In genomic region chr9:110275882-110276281, GRCm38 (mm10) we compare ENCODE assay signal across 11 mouse cellular contexts. TPM values are rescaled to one million over a fixed set of nuclear protein-coding genes. Genes with fewer than 3 reads are reported as not detected.
DNase-seq lines count a peak whose midpoint lies in the region; ATAC-seq and TF ChIP-seq lines count a peak whose summit lies in the region.
"Had no signal": no experiment of that assay in that cellular context is flagged by ENCODE, and none has a peak within 500 bp of the region (broad histone marks: within the 10 kb centered on the region; RNA-seq: fewer than 3 reads in every experiment).

No protein-coding gene starts in this region.

- H3K4me2 ChIP-seq in kidney, embryonic 15.5 days, result no peak overlapping the region
- no peak overlapping the region for H3K4me2 ChIP-seq in stomach, postnatal 0 days (replicated peaks; ENCODE audit: low read depth)

- no peaks in the 10 kb centered on the region for H3K9me3 ChIP-seq in kidney, embryonic 15.5 days (replicated peaks)
- no peaks in the 10 kb centered on the region for H3K9me3 ChIP-seq in ES-E14 (ENCODE audit: control insufficient read depth, insufficient read depth, low read depth, low read length)
- H3K9me3 ChIP-seq in stomach, postnatal 0 days (ENCODE audit: control insufficient read depth, low read length), result no peaks in the 10 kb centered on the region
- H3K9me3 ChIP-seq: megakaryocyte, embryonic 14.5 days had no signal

- H3K9ac ChIP-seq in kidney, embryonic 15.5 days, result no peak overlapping the region
- no peak overlapping the region for H3K9ac ChIP-seq in ES-E14 (ENCODE audit: insufficient read depth, low read depth, low read length, poor library complexity, severe bottlenecking)
- H3K9ac ChIP-seq in stomach, postnatal 0 days (ENCODE audit: low read length), result no peak overlapping the region

- no peak overlapping the region for H3K27ac ChIP-seq in kidney, adult 2 months (ENCODE audit: insufficient read depth, low read depth, low read length)
- no peak overlapping the region for H3K27ac ChIP-seq in kidney, embryonic 15.5 days
- H3K27ac ChIP-seq in ES-E14 (ENCODE audit: insufficient read depth, low read depth, low read length, poor library complexity, severe bottlenecking), result no peak overlapping the region
- H3K27ac ChIP-seq in stomach, postnatal 0 days (replicated peaks), result no peak overlapping the region

- TF ChIP-seq POLR2A in kidney, adult 2 months (IDR thresholded peaks at IDR 0.05; ENCODE audit: low read depth, low read length), result no peak

- 0 out of 2 replicates have a peak, but pooled peaks have one; percentile 0 for TF ChIP-seq CTCF in kidney, adult 2 months (conservative IDR thresholded peaks at IDR 0.05; ENCODE audit: insufficient read depth, insufficient read length, low read depth, low read length)
- peak; percentile 12; the same call in 1 of the 2 replicates for TF ChIP-seq CTCF in stomach, postnatal 0 days (IDR thresholded peaks at IDR 0.05; ENCODE audit: low read depth)

- no peak; the same call in 1 of the 2 replicates for ATAC-seq in kidney, embryonic 15.5 days (replicated peaks; ENCODE audit: low FRiP score)
- no peak for ATAC-seq in stomach, postnatal 0 days (ENCODE audit: low FRiP score, low TSS enrichment)
- ATAC-seq in megakaryocyte, adult 5-6 weeks (ENCODE audit: poor library complexity, severe bottlenecking), result no peak
- ATAC-seq: hindbrain, embryonic 16.5 days had no signal

- in situ Hi-C loops in ES-E14 (cut with MboI; ENCODE audit: low sequenced_read_pairs in 2 of 2, unreplicated experiment in 2 of 2), result no loop called here

- no peaks in the 10 kb centered on the region for H3K36me3 ChIP-seq in kidney, adult 2 months (ENCODE audit: control insufficient read depth, insufficient read depth, low read length)
- H3K36me3 ChIP-seq in kidney, embryonic 15.5 days, result no peaks in the 10 kb centered on the region
- H3K36me3 ChIP-seq in ES-E14 (ENCODE audit: control insufficient read depth, insufficient read depth, low read length, poor library complexity, severe bottlenecking), result no peaks in the 10 kb centered on the region
- H3K36me3 ChIP-seq in stomach, postnatal 0 days (ENCODE audit: control insufficient read depth, insufficient read depth, low read length), result no peaks in the 10 kb centered on the region

- H3K4me1 ChIP-seq in kidney, adult 2 months (ENCODE audit: control insufficient read depth, insufficient read depth, low read length), result no peaks in the 10 kb centered on the region
- H3K4me1 ChIP-seq in kidney, embryonic 15.5 days, result no peaks in the 10 kb centered on the region
- peaks cover 0 to 2% of the 10 kb centered on the region in 2 experiments; a peak in 1 of 4 replicates for H3K4me1 ChIP-seq in ES-E14 (ENCODE audit: control insufficient read depth in 2 of 2, insufficient read depth in 2 of 2, low read length in 2 of 2, poor library complexity in 1 of 2)
- no peaks in the 10 kb centered on the region for H3K4me1 ChIP-seq in stomach, postnatal 0 days (replicated peaks; ENCODE audit: control insufficient read depth, insufficient read depth)
- H3K4me1 ChIP-seq: megakaryocyte, embryonic 14.5 days had no signal

- WGBS in kidney, adult 2 months, result 57% methylated on average over 5 of the region's 5 CpGs
- 47% methylated on average over 5 of the region's 5 CpGs for WGBS in kidney, embryonic 15.5 days
- WGBS in stomach, postnatal 0 days, result 63% methylated on average over 5 of the region's 5 CpGs

- no peak for TF ChIP-seq EP300 in stomach, postnatal 0 days (optimal IDR thresholded peaks at IDR 0.05)

- H3K4me3 ChIP-seq in kidney, adult 2 months (ENCODE audit: insufficient read depth, low read depth, low read length), result no peak overlapping the region
- no peak overlapping the region for H3K4me3 ChIP-seq in kidney, embryonic 15.5 days (replicated peaks)
- H3K4me3 ChIP-seq in ES-E14 (ENCODE audit: insufficient read depth in 1 of 2, low read depth in 1 of 2, low read length in 2 of 2, poor library complexity in 1 of 2, severe bottlenecking in 1 of 2), result no peak overlapping the region
- no peak overlapping the region for H3K4me3 ChIP-seq in stomach, postnatal 0 days (ENCODE audit: low read depth, low read length)
- H3K4me3 ChIP-seq: megakaryocyte, embryonic 14.5 days had no signal

- H3K27me3 ChIP-seq in kidney, adult 2 months (replicated peaks; ENCODE audit: control insufficient read depth, insufficient read depth, low read length), result no peaks in the 10 kb centered on the region
- H3K27me3 ChIP-seq in kidney, embryonic 15.5 days, result no peaks in the 10 kb centered on the region
- H3K27me3 ChIP-seq in stomach, postnatal 0 days (ENCODE audit: control insufficient read depth, insufficient read depth, low read length), result no peaks in the 10 kb centered on the region

- no peak for DNase-seq in kidney, adult 2 months
- peak; percentile 39 for DNase-seq in A20 (ENCODE audit: low read depth, low spot score)
- DNase-seq in ES-E14 (ENCODE audit: low read depth, low spot score), result peak; percentile 90
- DNase-seq in stomach, postnatal 0 days (ENCODE audit: low spot score), result no peak
- no peak for DNase-seq in neural tube, embryonic 10.5 days (ENCODE audit: extremely low spot score, low spot score)
- DNase-seq: cerebellum, adult 11-12 months; embryo, embryonic 11 days had no signal

TF ChIP-seq in ES-E14, 5 proteins besides CTCF, POLR2A, EP300 and RAD21:
- TF ChIP-seq ZC3H11A (IDR thresholded peaks at IDR 0.05; ENCODE audit: borderline replicate concordance, low read depth, low read length) (peak; percentile 26; the same call in 1 of the 2 replicates), HCFC1 (IDR thresholded peaks at IDR 0.05; ENCODE audit: borderline replicate concordance, insufficient read depth, low read length) (no peak)

RNA-seq across cellular contexts. Expression of gene Elp6, which starts 29.1 kb away (rescaled TPM):
- 8.6 and 10.7 TPM in 2 replicates for polyA plus RNA-seq in kidney, adult 2 months (2012; rRNA removed)
- polyA plus RNA-seq in kidney, embryonic 15.5 days (2015; fragmentation: Nextera tagmentation; extraction: Ambion mirVana), result 28.8 and 29.9 TPM in 2 replicates
- total RNA-seq in ES-E14 (2012; rRNA removed), result 24.5 and 28.3 TPM in 2 replicates
- 10.1 and 11.6 TPM in 2 replicates for polyA plus RNA-seq in stomach, postnatal 0 days (2015; fragmentation: Nextera tagmentation; extraction: Ambion mirVana)
- 4.8 and 5.1 TPM in 2 replicates for total RNA-seq in megakaryocyte, adult 5-6 weeks (2015)
- 3.0 and 4.9 TPM in 2 replicates for total RNA-seq in megakaryocyte, adult 5-6 weeks (2017)

RNA-seq across cellular contexts. Expression of gene Cspg5, which starts 32.3 kb away (rescaled TPM):
- 1.5 and 1.6 TPM in 2 replicates for polyA plus RNA-seq in kidney, adult 2 months (2012; rRNA removed)
- polyA plus RNA-seq in kidney, embryonic 15.5 days (2015; fragmentation: Nextera tagmentation; extraction: Ambion mirVana), result 2.1 and 2.9 TPM in 2 replicates
- total RNA-seq in ES-E14 (2012; rRNA removed), result 3.3 and 8.4 TPM in 2 replicates
- polyA plus RNA-seq in stomach, postnatal 0 days (2015; fragmentation: Nextera tagmentation; extraction: Ambion mirVana), result 3.0 and 3.3 TPM in 2 replicates
- total RNA-seq in megakaryocyte, adult 5-6 weeks (2015), result 0.05 TPM in 1 of 2 replicates, not detected in the other
- 0.08 and 0.33 TPM in 2 replicates for total RNA-seq in megakaryocyte, adult 5-6 weeks (2017)

RNA-seq across cellular contexts. Expression of gene Scap, which starts 57.2 kb away (rescaled TPM):
- 44.8 and 45.5 TPM in 2 replicates for polyA plus RNA-seq in kidney, adult 2 months (2012; rRNA removed)
- 37.9 and 38.8 TPM in 2 replicates for polyA plus RNA-seq in kidney, embryonic 15.5 days (2015; fragmentation: Nextera tagmentation; extraction: Ambion mirVana)
- 67.7 and 90.1 TPM in 2 replicates for total RNA-seq in ES-E14 (2012; rRNA removed)
- 31.6 and 32.9 TPM in 2 replicates for polyA plus RNA-seq in stomach, postnatal 0 days (2015; fragmentation: Nextera tagmentation; extraction: Ambion mirVana)
- 12.8 and 14.5 TPM in 2 replicates for total RNA-seq in megakaryocyte, adult 5-6 weeks (2015)
- total RNA-seq in megakaryocyte, adult 5-6 weeks (2017), result 9.4 and 18.7 TPM in 2 replicates

Comparison
In these comparisons a context has a peak if more than half of its experiments do, and no peak if none do; other contexts are left out.
1. DNase-seq: peak in A20 (single experiment) and ES-E14 (single experiment); none in kidney, adult 2 months (single experiment), stomach, postnatal 0 days (single experiment) and neural tube, embryonic 10.5 days (single experiment).